Mouse (Mus musculus) liver, embryonic 12.5 days (tissue): ENCODE results near the gene Sncg. TPM values are rescaled to one million over a fixed set of nuclear protein-coding genes. Genes with fewer than 3 reads are reported as not detected.

Experiments
- ATAC-seq: fragments of 200-750 bp; cut with Nextera tagmentation; 2 replicates; pipeline ENCODE4 v1.8.0; 2017; ENCODE audit warnings: moderate number of reproducible peaks, mild to moderate bottlenecking, moderate library complexity
- H3K27ac ChIP-seq: fragments of 300-500 bp; sonication (generic); 2 replicates; pipeline ENCODE4 v1.5.1; 2016; ENCODE audit warnings: mild to moderate bottlenecking
- H3K27me3 ChIP-seq: fragments of 300-500 bp; sonication (generic); replicated peaks from 2 replicates; pipeline ENCODE4 v1.6.1; 2016; ENCODE audit warnings: mild to moderate bottlenecking, moderate library complexity
- H3K36me3 ChIP-seq: fragments of 300-500 bp; sonication (generic); 2 replicates; pipeline ENCODE4 v1.6.1; 2016; ENCODE audit warnings: mild to moderate bottlenecking, moderate library complexity
- H3K4me1 ChIP-seq: fragments of 300-500 bp; sonication (generic); 2 replicates; pipeline ENCODE4 v1.6.1; 2016
- H3K4me2 ChIP-seq: fragments of 300-500 bp; sonication (generic); 2 replicates; pipeline ENCODE4 v1.6.1; 2016; ENCODE audit warnings: mild to moderate bottlenecking, moderate library complexity
- H3K4me3 ChIP-seq: fragments of 300-500 bp; sonication (generic); 2 replicates; pipeline ENCODE4 v1.5.1; 2016; ENCODE audit warnings: mild to moderate bottlenecking, moderate library complexity
- H3K9ac ChIP-seq: fragments of 300-500 bp; sonication (generic); 2 replicates; pipeline ENCODE4 v1.6.1; 2016; ENCODE audit warnings: mild to moderate bottlenecking, moderate library complexity
- H3K9me3 ChIP-seq: fragments of 300-500 bp; sonication (generic); replicated peaks from 2 replicates; pipeline ENCODE4 v1.6.1; 2016; ENCODE audit warnings: mild to moderate bottlenecking, moderate library complexity
- WGBS: fragments of 180-500 bp; shearing (Covaris S2); methylation state at CpG from one replicate; pipeline ENCODE4 v1.1.7; 2016; ENCODE audit not compliant: insufficient replicate concordance; 5-methylcytosine and 5-hydroxymethylcytosine counted together
- polyA plus RNA-seq: library from polyadenylated mRNA; unstranded; fragments of >200 nt; fragmentation: Nextera tagmentation; extraction: Ambion mirVana; gene quantifications from 2 replicates; pipeline ENCODE4 v1.2.1, GENCODE M21; 2016

Gene Sncg
- polyA plus RNA-seq, 1 experiment from 2014 or later = 0.49 TPM

- no peak overlapping the region for H3K27ac ChIP-seq
- H3K27me3 ChIP-seq = no peaks in the 10 kb centered on the region
- H3K9ac ChIP-seq = no peak overlapping the region
- H3K4me1 ChIP-seq = no peaks in the 10 kb centered on the region
- H3K4me2 ChIP-seq = no peak overlapping the region
- no peak for ATAC-seq
- peaks cover 76% of the 10 kb centered on the region for H3K36me3 ChIP-seq
- 81% methylated on average over 9 of the region's 9 CpGs for WGBS
- no peaks in the 10 kb centered on the region for H3K9me3 ChIP-seq
- no peak overlapping the region for H3K4me3 ChIP-seq
Observed at GRCm38 (mm10) chr14:34330657-34331158, 43.9 kb downstream of the Sncg start.

GRCm38 (mm10) chr14:34327618-34328017, 47.0 kb downstream of the Sncg start:
- Histone ChIP-seq H3K27me3 (no peaks in the 10 kb centered on the region), H3K36me3 (peaks cover 73% of the 10 kb centered on the region), H3K4me3 (no peak overlapping the region), H3K27ac (no peak overlapping the region), H3K4me1 (no peaks in the 10 kb centered on the region), H3K4me2 (no peak overlapping the region), H3K9ac (no peak overlapping the region), H3K9me3 (no peaks in the 10 kb centered on the region)
- ATAC-seq = no peak
- 25% methylated on average over 1 of the region's 1 CpGs for whole genome bisulfite sequencing

GRCm38 (mm10) chr14:34326606-34327005, 48.0 kb downstream of the Sncg start:
- Histone ChIP-seq H3K4me3 (no peak overlapping the region), H3K4me2 (no peak overlapping the region), H3K36me3 (peaks cover 67% of the 10 kb centered on the region), H3K27ac (no peak overlapping the region), H3K9me3 (no peaks in the 10 kb centered on the region), H3K27me3 (no peaks in the 10 kb centered on the region), H3K4me1 (no peaks in the 10 kb centered on the region), H3K9ac (no peak overlapping the region)
- 50% methylated on average over 3 of the region's 3 CpGs for WGBS
- no peak for ATAC-seq

GRCm38 (mm10) chr14:34323576-34324085, 51.0 kb downstream of the Sncg start:
- no peak for ATAC-seq
- peaks cover 60% of the 10 kb centered on the region for H3K36me3 ChIP-seq
- no peak overlapping the region for H3K9ac ChIP-seq
- H3K4me1 ChIP-seq = no peaks in the 10 kb centered on the region
- no peak overlapping the region for H3K4me2 ChIP-seq
- H3K4me3 ChIP-seq = no peak overlapping the region
- WGBS = 74% methylated on average over 5 of the region's 5 CpGs
- no peak overlapping the region for H3K27ac ChIP-seq
- no peaks in the 10 kb centered on the region for H3K27me3 ChIP-seq
- H3K9me3 ChIP-seq = no peaks in the 10 kb centered on the region

Other genes with a start within 250 kb of the Sncg start
- gene Npy4r, start 222.3 kb downstream of the Sncg start, polyA plus RNA-seq = not detected in 2 replicates
- 0.13 TPM in 2 replicates for gene Gprin2, start 173.1 kb downstream of the Sncg start, polyA plus RNA-seq
- 0.44 TPM in 2 replicates for gene Syt15, start 155.2 kb downstream of the Sncg start, polyA plus RNA-seq
- gene Shld2, start 64.3 kb downstream of the Sncg start, polyA plus RNA-seq = 8.2 and 9.7 TPM in 2 replicates
- gene Glud1, start 64.1 kb downstream of the Sncg start, polyA plus RNA-seq = 137 and 145 TPM in 2 replicates
- not detected in 2 replicates for gene Fam25c, start 19.4 kb downstream of the Sncg start, polyA plus RNA-seq
- gene Mmrn2, start 676 bp upstream of the Sncg start, polyA plus RNA-seq = 3.5 and 3.7 TPM in 2 replicates
- 8.6 and 8.8 TPM in 2 replicates for gene Bmpr1a, start 128.6 kb upstream of the Sncg start, polyA plus RNA-seq
- not detected in 2 replicates for gene 9230112D13Rik, start 148.0 kb upstream of the Sncg start, polyA plus RNA-seq
- gene Ldb3, start 213.9 kb upstream of the Sncg start, polyA plus RNA-seq = 0.17 and 0.20 TPM in 2 replicates
- not detected in 2 replicates for gene Opn4, start 225.4 kb upstream of the Sncg start, polyA plus RNA-seq